Mouse (Mus musculus): Measurements from ENCODE around the gene Epha3. TPM values are rescaled to one million over a fixed set of nuclear protein-coding genes. Genes with fewer than 3 reads are reported as not detected.

Epha3 gene
- polyA plus RNA-seq, 1 experiment from 2014 or later: 10.9 TPM

- Histone ChIP-seq H3K9me3 (no peaks in the 10 kb centered on the region), H3K4me1 (no peaks in the 10 kb centered on the region), H3K27ac (replicated peaks) (no peak overlapping the region), H3K4me3 (no peak overlapping the region), H3K36me3 (no peaks in the 10 kb centered on the region), H3K27me3 (replicated peaks) (no peaks in the 10 kb centered on the region), H3K4me2 (no peak overlapping the region), H3K9ac (no peak overlapping the region)
- 60% methylated on average over 1 of the region's 1 CpGs for WGBS
- ATAC-seq (ENCODE audit: extremely low read depth, insufficient number of reproducible peaks, low FRiP score, low TSS enrichment): no peak
Observed at GRCm38 (mm10) chr16:63719235-63719634, 144.7 kb downstream of the Epha3 start.

- Histone ChIP-seq H3K4me1 (peaks cover 3% of the 10 kb centered on the region), H3K27me3 (replicated peaks) (no peaks in the 10 kb centered on the region), H3K9ac (no peak overlapping the region), H3K36me3 (no peaks in the 10 kb centered on the region), H3K4me2 (no peak overlapping the region), H3K4me3 (no peak overlapping the region), H3K9me3 (no peaks in the 10 kb centered on the region), H3K27ac (replicated peaks) (no peak overlapping the region)
- no peak for ATAC-seq (ENCODE audit: extremely low read depth, insufficient number of reproducible peaks, low FRiP score, low TSS enrichment)
- 88% methylated on average over 4 of the region's 4 CpGs for WGBS
Observed at GRCm38 (mm10) chr16:63717317-63717716, 146.7 kb downstream of the Epha3 start.

GRCm38 (mm10) chr16:63706912-63707868 is 156.8 kb downstream of the Epha3 start:
- Histone ChIP-seq H3K4me1 (peaks cover 1% of the 10 kb centered on the region), H3K9ac (no peak overlapping the region), H3K4me3 (no peak overlapping the region), H3K9me3 (no peaks in the 10 kb centered on the region), H3K4me2 (no peak overlapping the region), H3K36me3 (no peaks in the 10 kb centered on the region), H3K27ac (replicated peaks) (no peak overlapping the region), H3K27me3 (replicated peaks) (no peaks in the 10 kb centered on the region)
- WGBS: 79% methylated on average over 17 of the region's 17 CpGs
- no peak for ATAC-seq (ENCODE audit: extremely low read depth, insufficient number of reproducible peaks, low FRiP score, low TSS enrichment)

- 27% methylated on average over 3 of the region's 3 CpGs for WGBS
- H3K27ac ChIP-seq (replicated peaks): peak overlapping the region; percentile 34
- H3K9me3 ChIP-seq: no peaks in the 10 kb centered on the region
- H3K4me3 ChIP-seq: no peak overlapping the region
- ATAC-seq (ENCODE audit: extremely low read depth, insufficient number of reproducible peaks, low FRiP score, low TSS enrichment): no peak
- H3K27me3 ChIP-seq (replicated peaks): no peaks in the 10 kb centered on the region
- 0 out of 2 replicates have a peak overlapping the region, but pooled peaks have one; percentile 9 for H3K4me2 ChIP-seq
- H3K4me1 ChIP-seq: peaks cover 5% of the 10 kb centered on the region; the same call in 1 of the 2 replicates
- H3K9ac ChIP-seq: no peak overlapping the region
- no peaks in the 10 kb centered on the region for H3K36me3 ChIP-seq
Observed at GRCm38 (mm10) chr16:63689371-63689770, 174.6 kb downstream of the Epha3 start.

GRCm38 (mm10) chr16:63684211-63684610 is 179.8 kb downstream of the Epha3 start:
- Histone ChIP-seq H3K9ac (no peak overlapping the region), H3K27ac (replicated peaks) (no peak overlapping the region), H3K4me3 (no peak overlapping the region), H3K9me3 (no peaks in the 10 kb centered on the region), H3K27me3 (replicated peaks) (no peaks in the 10 kb centered on the region), H3K4me2 (no peak overlapping the region), H3K36me3 (no peaks in the 10 kb centered on the region), H3K4me1 (peaks cover 4% of the 10 kb centered on the region; the same call in 1 of the 2 replicates)
- no peak for ATAC-seq (ENCODE audit: extremely low read depth, insufficient number of reproducible peaks, low FRiP score, low TSS enrichment)
- 71% methylated on average over 4 of the region's 4 CpGs for WGBS

- no peak overlapping the region for H3K4me3 ChIP-seq
- peaks cover 15% of the 10 kb centered on the region for H3K4me1 ChIP-seq
- H3K36me3 ChIP-seq: no peaks in the 10 kb centered on the region
- no peak overlapping the region for H3K27ac ChIP-seq (replicated peaks)
- H3K4me2 ChIP-seq: no peak overlapping the region
- 41% methylated on average over 1 of the region's 1 CpGs for WGBS
- no peaks in the 10 kb centered on the region for H3K9me3 ChIP-seq
- ATAC-seq (ENCODE audit: extremely low read depth, insufficient number of reproducible peaks, low FRiP score, low TSS enrichment): no peak
- no peaks in the 10 kb centered on the region for H3K27me3 ChIP-seq (replicated peaks)
- no peak overlapping the region for H3K9ac ChIP-seq
Observed at GRCm38 (mm10) chr16:63674426-63674825, 189.5 kb downstream of the Epha3 start.

- Histone ChIP-seq H3K4me1 (peaks cover 15% of the 10 kb centered on the region), H3K27ac (replicated peaks) (peak overlapping the region; percentile 32; the same call in 1 of the 2 replicates), H3K9me3 (no peaks in the 10 kb centered on the region), H3K36me3 (no peaks in the 10 kb centered on the region), H3K9ac (no peak overlapping the region), H3K4me3 (no peak overlapping the region), H3K4me2 (no peak overlapping the region), H3K27me3 (replicated peaks) (no peaks in the 10 kb centered on the region)
- WGBS: 71% methylated on average over 9 of the region's 9 CpGs
- ATAC-seq (ENCODE audit: extremely low read depth, insufficient number of reproducible peaks, low FRiP score, low TSS enrichment): no peak
Observed at GRCm38 (mm10) chr16:63673236-63673840, 190.6 kb downstream of the Epha3 start.

- no peaks in the 10 kb centered on the region for H3K36me3 ChIP-seq
- no peak for ATAC-seq (ENCODE audit: extremely low read depth, insufficient number of reproducible peaks, low FRiP score, low TSS enrichment)
- H3K27me3 ChIP-seq (replicated peaks): no peaks in the 10 kb centered on the region
- no peak overlapping the region for H3K9ac ChIP-seq
- 64% methylated on average over 3 of the region's 3 CpGs for WGBS
- peaks cover 9% of the 10 kb centered on the region for H3K4me1 ChIP-seq
- no peak overlapping the region for H3K27ac ChIP-seq (replicated peaks)
- no peak overlapping the region for H3K4me3 ChIP-seq
- no peak overlapping the region for H3K4me2 ChIP-seq
- no peaks in the 10 kb centered on the region for H3K9me3 ChIP-seq
Observed at GRCm38 (mm10) chr16:63665897-63666464, 198.0 kb downstream of the Epha3 start.

GRCm38 (mm10) chr16:63658302-63658974 is 205.5 kb downstream of the Epha3 start:
- no peaks in the 10 kb centered on the region for H3K36me3 ChIP-seq
- no peak overlapping the region for H3K4me2 ChIP-seq
- no peak overlapping the region for H3K4me3 ChIP-seq
- H3K9ac ChIP-seq: no peak overlapping the region
- ATAC-seq (ENCODE audit: extremely low read depth, insufficient number of reproducible peaks, low FRiP score, low TSS enrichment): no peak
- 36% methylated on average over 4 of the region's 4 CpGs for WGBS
- H3K4me1 ChIP-seq: peaks cover 8% of the 10 kb centered on the region
- no peaks in the 10 kb centered on the region for H3K9me3 ChIP-seq
- no peaks in the 10 kb centered on the region for H3K27me3 ChIP-seq (replicated peaks)
- H3K27ac ChIP-seq (replicated peaks): no peak overlapping the region

GRCm38 (mm10) chr16:63657743-63658142 is 206.2 kb downstream of the Epha3 start:
- Histone ChIP-seq H3K4me3 (no peak overlapping the region), H3K36me3 (no peaks in the 10 kb centered on the region), H3K9ac (no peak overlapping the region), H3K4me2 (no peak overlapping the region), H3K4me1 (peaks cover 8% of the 10 kb centered on the region), H3K9me3 (no peaks in the 10 kb centered on the region), H3K27ac (replicated peaks) (no peak overlapping the region), H3K27me3 (replicated peaks) (no peaks in the 10 kb centered on the region)
- ATAC-seq (ENCODE audit: extremely low read depth, insufficient number of reproducible peaks, low FRiP score, low TSS enrichment): no peak
- WGBS: 53% methylated on average over 2 of the region's 2 CpGs

GRCm38 (mm10) chr16:63653393-63653918 is 210.5 kb downstream of the Epha3 start:
- no peak for ATAC-seq (ENCODE audit: extremely low read depth, insufficient number of reproducible peaks, low FRiP score, low TSS enrichment)
- Histone ChIP-seq H3K9ac (no peak overlapping the region), H3K9me3 (no peaks in the 10 kb centered on the region)

More at GRCm38 (mm10) chr16:63653393-63653918, 210.5 kb downstream of the Epha3 start:
- peaks cover 4% of the 10 kb centered on the region for H3K4me1 ChIP-seq
- no peak overlapping the region for H3K27ac ChIP-seq (replicated peaks)
- H3K4me3 ChIP-seq: no peak overlapping the region
- H3K36me3 ChIP-seq: no peaks in the 10 kb centered on the region
- 78% methylated on average over 5 of the region's 5 CpGs for WGBS
- H3K27me3 ChIP-seq (replicated peaks): no peaks in the 10 kb centered on the region
- no peak overlapping the region for H3K4me2 ChIP-seq
